Mouse (Mus musculus): ENCODE measurements around the gene Aldh16a1.

DNA sequence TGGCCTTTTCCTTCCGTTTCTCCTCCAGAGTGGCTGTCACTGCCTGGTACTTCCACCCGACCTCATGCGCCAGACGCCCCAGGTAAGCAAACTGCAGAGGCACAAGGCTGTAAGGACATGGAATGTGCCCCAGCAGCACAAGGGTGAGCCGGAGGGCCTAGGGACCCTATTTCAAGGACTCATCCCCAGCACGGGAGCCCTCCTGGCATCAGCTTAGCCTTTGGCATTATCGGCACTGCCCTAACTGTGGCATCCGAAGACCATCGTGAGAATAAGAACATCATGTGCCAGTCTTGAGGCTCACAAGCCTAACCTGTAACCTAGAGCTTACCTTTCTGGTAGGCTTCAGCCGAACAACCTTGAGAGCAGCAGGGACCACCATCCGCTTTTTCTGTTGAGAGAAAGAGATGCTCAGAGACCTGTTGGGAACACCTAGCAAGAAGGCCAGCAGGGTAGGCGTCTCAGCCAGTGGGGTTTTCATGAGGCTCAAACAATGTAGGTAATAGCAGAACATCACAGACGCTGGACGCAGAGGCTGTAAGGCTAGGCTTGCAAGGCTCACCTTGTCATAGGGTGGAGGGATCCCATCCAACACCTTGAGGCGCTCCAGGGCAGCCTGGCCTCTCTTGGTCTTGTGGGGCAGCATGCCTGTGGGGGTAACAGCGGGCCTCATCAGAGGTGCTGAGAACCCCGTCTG, 28.1 kb downstream of the Aldh16a1 start:
- no peak for TF ChIP-seq POLR2A (IDR thresholded peaks at IDR 0.05; ENCODE audit: insufficient read depth, low read length)
- no peak for TF ChIP-seq CTCF (IDR thresholded peaks at IDR 0.05; ENCODE audit: low read depth, low read length)
- no peak for TF ChIP-seq EP300 (IDR thresholded peaks at IDR 0.05; ENCODE audit: insufficient read depth, low read depth, low read length)
